Mouse (Mus musculus) left cerebral cortex, adult 11 months (tissue): ENCODE results near the gene Ier5.

Experiments used
- DNase-seq: peaks from one replicate; pipeline ENCODE4 v3.0.0; 2022; ENCODE audit warnings: low spot score

Gene Ier5

DNA sequence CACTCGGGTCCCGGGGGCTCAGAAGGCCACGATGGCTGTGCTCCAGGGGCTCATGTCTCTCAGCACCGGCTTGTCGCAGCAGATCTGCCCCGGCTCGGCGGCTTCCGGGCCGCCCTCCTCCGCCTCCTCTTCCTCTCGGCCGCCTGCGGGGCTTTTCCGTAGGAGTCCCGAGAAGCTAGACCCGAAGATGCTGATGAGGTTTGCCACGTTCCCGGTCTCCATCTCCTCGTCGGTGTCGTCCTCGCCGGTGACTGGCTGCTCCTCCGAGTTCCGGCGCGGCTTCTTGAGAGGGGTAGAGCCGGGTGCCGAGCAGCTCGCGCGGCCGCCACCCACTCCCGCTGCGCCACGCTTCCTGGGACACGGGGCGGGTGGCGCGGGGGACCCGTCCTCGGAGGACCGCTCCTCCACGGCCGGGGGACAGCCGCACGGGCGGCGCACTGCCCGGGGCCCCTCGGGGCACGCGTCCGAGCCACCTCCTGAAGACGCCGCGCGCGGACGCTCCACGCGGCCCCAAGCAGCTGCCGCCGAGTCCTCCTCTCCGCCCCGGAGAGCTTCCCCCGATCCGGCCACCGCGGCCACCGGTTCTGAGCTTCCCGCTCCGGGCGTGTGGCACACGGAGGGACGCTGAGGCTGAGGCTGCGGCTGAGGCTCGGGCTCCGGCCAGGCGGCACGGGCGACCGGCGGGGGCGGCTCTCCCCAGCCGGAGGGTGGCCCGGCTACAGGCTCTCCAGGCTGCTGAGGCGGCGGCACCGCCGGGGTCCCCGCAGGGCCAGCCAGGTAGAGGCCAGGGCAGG, 753 bp downstream of the Ier5 start:
- no peak for DNase-seq

DNA sequence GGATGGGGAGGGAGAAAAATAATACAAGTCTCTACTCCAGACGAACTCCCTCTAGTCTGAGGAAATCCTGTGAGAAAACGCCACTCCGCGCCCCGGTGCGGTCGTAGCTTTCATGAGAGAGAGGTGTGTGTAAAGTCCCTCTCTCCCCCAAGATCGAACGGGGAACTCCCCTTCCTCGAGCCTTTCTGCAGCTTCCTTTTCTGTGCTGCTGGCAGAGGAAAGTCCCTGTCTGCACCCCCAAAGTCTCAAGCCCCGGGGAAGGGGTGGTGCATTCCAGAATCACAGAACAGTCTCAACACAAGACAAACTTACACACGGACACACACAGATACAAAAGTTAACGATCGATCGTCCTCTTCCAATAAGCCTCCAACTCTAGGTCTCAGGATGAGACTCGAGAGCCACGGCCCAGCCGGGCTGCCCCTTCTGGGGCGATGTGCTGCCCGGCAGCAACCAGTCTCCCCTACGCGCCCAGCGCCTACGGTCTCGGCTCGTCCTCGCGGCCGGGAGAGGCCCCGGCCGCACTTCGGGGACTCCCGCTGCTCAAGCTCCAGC, 1.4 kb downstream of the Ier5 start:
- DNase-seq, result no peak

DNA sequence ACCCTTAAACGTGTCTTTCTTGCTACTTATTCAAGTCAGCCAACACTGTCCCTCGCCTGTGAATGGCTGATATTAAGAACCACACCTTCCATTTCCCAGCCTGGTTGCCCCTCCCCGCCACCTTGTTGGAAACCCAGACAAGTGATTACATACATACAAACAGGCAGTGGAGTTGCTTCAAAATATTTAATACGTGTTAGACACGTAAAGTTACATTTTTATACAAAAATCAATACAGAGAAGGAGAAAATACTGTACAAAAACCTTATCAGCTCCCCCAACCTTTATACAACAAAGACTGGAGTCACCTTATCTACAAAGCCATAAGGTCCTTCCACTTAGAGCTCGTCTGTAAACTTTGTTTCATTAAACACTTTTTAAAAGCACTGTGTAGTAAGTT, 2.1 kb downstream of the Ier5 start:
- no peak for DNase-seq

DNA sequence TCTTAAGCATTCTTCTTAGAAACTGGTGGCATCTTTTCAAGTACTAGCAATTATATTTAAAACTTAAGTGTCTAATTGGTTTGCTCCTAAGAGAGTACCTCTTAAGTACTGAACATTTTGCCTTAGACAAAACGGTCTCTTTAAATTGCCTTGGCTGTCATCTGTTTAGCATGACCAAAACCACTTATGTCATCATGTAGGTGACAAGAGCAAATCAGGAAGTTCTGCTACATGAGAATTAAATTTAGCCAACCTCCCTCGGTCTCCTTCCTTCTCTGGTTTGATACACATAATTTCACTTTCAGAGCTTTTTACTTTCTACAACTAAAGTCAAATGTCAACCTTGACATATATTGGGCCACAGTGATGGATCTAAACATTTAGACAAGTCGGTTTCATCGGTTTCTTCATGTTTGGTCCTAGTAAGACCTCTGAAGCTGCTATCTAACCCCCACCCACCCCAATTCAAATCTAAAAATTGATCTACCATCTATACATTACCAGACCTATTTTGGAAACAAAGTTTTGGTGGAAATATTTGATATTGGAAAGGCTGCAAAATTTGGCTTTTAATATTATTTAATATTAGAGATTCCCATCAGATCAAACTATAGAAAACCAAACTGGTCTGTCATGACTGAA, 2.7 kb downstream of the Ier5 start:
- no peak for DNase-seq

DNA sequence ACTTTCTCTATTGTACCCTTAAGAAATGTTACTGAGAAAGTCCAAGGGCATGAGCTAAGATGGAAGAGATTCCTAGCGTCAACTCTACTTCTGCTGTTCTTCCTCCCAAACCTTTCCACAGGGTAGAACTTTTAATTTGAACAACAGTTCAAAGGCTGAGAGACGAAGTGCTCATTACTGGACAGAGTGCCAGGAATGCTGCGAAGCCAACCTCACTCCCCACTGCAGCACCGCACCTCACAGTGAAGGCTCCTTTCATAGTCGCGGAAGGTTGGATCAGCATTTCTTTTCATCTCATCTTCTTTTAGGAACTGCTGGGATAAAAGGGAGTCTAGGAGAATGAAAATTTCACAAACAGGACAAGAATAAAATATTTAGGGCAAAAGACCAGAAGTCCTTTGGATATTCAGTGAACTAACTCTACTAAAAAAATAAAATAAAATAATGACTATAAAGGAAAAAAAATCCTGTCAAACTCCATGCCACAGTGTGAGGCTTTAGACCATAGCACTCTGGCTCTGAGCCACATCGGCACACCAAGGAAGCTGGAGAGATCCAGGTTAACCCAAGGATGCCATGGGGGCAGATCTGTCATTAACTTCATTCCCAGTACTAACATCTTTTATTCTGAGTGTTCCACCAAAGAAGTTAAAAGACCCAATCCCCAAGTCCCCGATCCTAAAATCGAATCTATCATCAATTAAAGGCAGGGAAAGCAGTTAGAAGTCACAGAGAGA, 5.3 kb downstream of the Ier5 start:
- no peak for DNase-seq

DNA sequence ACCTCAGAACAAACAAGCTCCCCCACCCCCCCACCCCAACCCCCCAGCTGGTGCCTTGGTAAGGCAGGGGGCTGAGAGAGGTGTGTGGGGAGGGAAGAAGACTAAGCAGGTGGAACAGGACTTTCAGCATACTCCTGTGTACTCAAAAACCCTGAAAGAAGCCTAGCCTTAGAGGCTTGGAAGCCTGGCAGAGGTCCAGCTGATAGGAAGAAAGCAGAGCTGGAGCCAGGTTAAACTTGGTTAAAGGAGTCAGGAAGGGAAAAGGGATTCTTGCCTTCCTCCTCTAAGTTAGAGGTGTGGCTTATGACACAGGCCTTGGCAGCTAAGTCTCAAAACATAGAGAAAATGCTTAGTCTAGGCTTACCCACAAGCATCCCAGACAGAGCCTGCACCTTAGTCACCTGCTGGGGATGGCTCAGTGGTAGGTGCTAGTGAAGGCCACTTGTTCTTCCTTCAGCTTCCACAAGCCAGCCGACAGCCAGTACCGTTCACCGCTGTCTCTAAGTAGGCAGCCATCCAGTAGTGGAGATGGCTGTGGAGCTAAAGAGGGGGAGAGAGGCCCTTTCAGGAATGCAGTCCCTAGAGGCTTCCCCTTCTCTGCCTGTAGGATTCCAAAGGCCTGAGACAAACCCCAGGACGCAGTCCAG, 6.2 kb downstream of the Ier5 start:
- DNase-seq, result no peak

DNA sequence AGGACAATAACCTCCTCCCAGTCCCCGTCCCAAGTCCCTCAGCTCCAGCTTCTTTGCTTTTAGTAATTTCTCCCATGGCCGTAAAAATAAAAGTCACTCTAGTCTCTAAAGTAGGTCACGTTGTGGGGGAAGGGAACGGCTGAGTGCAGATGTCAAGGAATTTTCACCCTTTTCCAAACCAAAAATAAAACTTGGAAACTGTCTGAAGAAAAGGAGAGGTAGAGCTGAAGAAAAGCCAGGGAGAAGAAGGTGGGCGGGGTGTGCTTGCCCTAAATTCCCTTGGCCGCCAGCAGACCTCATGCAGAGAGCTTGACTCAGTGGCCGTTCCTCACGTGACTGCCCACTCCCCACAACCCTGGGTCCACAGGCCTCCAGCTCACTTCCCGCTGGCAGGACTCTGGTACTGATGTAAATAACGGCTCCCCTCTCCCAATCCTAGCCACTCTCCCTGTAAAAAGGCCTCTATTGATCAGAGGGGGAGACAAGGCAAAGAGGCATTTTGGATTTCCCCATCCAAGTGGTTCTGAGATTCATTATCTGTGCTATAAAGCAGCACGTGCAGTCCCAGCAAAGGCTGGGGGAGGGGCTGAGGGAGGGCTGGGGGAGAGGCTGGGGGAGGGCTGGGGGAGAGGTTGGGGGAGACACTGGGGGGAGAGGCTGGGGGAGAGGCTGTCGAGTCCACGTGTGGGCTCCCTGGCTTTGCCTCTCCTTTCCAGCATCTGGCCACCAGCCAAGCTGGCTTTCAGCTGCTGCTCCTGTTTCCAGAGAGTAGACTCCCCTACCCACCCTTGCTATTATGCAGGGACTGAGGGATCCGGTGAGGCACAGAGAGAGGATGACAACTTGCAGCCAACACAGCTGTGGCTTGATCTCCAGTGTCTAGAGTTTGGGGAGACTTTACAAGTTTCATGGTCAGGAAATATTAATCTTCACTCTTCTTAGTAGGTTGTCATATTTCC, 7.3 kb downstream of the Ier5 start:
- DNase-seq, result no peak

DNA sequence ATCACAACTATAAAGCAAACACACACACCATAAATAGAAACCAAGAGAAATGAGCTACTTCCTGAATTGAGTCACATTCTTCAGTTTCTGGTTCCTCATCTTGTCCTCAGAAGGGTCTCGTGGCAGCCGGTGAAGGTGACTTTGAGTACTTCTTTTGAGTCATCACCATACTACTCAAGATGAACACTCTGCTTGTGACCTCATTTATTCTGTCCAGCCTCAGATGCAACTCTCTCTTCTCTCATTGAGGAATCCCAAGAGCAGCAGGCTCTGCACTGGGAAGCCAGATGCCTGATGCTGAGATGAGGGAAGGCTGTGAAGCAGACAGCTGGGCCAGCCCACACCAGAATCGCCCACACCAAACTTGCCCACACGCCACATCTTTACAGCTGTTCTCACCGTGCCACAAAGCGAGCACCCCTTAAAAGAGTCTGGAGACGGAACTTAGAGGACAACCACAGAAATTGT, 8.0 kb downstream of the Ier5 start:
- no peak for DNase-seq

DNA sequence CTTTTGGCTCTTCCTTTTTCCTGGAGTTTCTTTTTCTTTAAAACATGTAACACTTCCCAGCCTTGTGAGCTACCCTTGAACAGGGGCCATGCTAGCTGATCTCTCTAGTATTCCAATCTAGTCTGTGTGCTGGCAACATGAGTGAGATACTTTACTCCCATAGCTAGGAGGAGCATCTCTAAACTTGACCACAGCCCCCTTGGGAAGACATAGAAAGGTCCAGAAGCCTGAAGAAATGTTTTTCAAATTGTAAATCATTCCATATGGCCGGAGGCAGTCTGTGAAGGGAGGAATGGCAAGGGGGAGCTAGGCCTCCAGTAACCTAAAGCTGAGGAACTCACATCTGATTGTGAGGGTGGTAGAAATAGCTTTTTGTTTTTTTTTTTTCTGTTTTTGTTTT, 8.7 kb downstream of the Ier5 start:
- no peak for DNase-seq

DNA sequence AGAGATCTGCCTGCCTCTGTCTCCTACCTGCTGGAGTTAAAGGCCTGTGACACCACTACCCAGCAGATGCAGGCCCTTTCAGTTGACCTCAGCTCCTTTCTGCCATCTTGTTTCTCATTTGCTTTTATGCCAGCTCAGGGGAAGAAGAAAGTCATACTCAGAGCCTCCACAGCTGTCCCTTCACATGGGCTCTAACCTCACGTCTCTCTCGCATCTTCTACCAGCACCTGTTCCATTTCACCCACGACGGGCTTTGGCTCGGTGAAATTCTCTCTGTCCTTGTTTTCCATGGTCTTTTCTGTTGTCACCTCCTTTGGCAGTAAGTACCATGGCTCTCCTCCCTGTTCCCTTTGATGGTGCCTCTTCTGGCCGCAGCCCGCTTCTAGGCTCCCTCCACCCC, 9.1 kb downstream of the Ier5 start:
- DNase-seq, result no peak

DNA sequence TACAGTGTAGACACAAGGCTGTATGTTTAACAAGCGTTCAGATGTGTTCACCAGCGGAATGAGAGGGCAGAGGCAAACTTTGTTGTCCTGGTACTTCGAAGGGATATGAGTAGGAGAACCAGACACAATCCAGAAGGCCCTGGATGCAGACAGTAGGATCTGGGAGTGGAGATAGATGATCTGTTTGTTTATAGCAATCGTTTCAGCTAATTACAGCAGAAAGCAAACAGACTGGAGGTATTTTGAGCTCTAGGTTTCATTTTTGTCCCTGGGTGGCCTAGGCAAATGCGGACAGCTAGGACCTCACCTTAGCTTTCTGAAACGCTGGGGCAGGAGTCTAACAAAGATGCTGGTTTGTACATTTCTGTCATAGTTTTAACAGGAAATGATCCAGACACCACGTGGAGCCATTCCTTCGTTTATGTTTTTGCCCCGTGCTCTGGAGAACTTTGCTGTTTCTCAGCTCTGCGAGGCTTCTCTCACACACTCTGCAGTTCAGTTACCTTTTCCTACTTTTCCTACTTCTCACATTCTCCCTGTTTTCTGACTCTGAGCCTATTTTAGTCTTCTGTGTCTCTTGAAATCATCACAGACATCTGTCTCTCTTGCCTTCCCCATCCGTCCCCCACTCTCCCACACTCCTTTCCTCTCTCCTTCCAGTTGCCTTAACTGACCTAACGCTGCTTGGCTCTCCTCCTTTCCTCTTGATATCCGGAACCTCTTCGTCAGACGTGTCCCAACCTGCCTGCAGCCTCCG, 10.4 kb downstream of the Ier5 start:
- DNase-seq, result no peak

DNA sequence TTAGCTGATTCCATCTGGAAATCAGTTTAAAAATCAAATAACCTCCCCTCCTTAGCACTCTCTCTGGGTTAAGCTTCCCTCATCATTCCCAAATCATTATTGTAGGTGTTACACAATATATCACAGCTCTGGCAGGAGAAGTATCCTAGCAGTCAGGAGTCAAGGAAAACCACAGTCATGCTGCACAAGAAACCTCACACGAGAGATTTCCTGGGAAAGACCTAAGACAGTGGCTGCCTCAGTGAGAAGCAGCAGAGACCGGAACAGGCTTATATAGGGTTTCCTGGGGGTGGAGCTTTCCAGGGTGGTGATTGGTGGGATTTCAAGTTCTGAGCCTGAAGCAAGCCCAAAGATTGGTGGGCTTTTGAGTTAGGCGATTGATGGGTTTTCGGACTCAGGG, 11.4 kb downstream of the Ier5 start:
- DNase-seq, result no peak

DNA sequence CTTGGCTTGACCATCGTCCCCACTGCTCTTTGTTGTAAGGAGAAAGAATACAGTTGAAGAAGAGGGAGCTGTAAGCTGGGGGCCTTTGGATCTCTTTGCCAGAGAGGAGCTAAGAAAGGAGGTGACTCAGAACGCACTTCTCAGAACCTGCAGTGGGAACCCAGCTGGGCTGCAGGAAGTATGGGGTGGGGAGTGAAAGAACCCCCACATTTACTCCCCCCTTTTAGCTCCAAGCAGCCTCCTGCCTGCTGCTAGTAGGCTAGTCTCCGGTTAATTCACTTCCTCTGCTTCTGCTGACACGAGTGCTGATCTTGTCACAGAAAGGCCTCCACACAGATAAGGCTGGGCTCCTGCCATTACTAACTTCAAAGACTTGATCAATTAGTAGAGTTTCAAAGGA, 12.5 kb downstream of the Ier5 start:
- no peak for DNase-seq

DNA sequence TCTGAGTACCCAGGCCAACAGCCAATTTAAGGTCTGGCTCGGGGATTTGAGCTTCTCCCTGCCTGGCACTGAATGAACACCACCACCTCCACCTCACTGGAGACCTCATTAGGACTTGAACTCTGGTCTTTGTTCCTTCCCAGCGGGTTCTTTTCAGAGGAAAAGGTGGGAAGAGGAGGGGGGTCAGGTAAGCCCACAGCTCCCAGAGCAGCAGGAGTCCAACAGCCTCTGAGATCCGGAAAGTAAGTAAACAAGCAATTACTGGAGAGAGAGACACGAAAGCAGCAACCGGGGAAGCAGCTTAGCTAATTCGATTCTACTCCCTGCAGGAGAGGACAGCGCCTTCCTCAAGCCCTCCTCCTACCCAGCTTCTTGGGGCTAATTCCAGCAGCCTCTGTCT, 13.0 kb downstream of the Ier5 start:
- DNase-seq, result no peak

DNA sequence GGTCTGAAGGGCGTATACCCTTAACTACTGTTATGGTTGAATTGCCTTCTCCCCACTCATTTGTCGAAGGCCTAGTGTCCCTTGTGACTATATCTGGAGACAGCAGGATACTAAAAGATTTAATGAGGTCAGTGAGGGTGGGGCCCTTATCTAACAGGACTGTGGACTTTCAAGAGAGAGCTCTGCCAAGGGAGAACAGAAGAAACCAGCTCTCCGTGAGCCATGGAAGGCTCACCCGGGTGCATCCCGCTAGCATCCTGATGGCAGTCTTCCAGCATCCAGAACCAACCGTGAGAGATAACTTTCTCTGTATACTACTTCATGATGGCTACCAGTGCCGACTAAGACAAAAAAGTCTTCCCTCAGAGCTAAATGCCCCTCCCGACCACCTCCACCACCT, 14.6 kb downstream of the Ier5 start:
- no peak for DNase-seq

DNA sequence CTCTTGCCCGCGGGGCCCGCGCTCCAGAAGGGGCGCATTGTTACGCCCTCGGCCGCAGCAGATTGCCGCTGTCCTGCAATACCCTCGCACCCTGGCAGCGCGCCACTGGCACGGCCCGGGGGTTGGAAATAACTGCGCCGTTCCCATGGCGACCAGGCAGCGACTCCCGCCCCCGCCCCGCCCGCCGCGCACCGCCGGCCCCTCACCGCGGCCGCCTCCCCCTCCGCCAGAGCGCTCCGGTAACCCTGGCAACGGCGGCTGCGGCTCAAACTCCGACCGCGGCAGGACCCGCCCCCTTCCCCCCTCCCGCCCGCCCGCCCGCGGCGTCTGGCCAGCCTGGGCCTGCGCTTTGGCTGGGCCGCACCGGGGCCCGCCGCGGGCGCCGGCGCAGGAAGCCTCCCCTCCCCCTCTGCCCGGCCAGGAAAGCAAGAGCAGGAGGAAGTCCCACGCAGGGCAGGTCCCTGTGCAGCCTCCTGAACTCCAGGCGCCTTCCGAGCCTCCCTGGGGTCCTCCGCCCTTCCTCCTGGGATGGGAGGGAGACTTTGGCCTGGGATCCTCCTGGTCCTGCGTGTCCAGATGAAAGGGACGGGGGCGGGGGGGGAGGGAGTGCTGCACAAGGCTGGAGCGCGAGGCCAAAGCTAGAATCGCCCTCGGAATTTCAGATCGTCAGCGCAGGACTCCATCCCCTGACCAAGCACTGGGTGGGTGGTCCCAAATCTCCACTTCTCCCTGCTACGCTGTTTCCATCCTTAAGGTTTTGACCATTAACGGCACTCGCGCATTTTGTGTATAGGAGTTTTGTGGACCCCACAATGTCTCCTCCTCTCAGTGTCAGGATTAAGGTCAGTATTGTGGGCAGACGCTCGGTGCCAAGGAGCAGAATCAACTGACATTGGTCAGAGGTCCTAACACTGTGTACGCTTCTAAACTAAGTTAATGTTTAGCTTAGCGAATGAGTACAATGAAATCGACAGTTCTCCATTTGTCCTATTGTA, 15.9 kb downstream of the Ier5 start:
- peak; percentile 86 for DNase-seq

DNA sequence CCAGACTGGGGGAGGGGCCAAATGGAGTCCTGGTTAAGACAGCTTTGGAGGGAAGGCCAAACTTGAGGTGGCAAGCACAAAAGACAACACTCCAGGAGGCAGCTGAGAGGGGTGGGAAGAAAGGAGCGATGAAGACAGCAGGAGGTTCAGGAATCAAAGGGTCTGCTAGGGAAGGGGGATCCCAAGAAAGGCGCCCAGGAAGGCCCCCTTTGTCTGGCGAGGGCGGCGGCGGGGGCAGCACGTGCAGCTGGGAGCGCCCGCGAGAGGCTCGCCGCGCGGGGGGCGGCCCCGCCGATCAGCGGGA, 16.5 kb downstream of the Ier5 start:
- no peak for DNase-seq

DNA sequence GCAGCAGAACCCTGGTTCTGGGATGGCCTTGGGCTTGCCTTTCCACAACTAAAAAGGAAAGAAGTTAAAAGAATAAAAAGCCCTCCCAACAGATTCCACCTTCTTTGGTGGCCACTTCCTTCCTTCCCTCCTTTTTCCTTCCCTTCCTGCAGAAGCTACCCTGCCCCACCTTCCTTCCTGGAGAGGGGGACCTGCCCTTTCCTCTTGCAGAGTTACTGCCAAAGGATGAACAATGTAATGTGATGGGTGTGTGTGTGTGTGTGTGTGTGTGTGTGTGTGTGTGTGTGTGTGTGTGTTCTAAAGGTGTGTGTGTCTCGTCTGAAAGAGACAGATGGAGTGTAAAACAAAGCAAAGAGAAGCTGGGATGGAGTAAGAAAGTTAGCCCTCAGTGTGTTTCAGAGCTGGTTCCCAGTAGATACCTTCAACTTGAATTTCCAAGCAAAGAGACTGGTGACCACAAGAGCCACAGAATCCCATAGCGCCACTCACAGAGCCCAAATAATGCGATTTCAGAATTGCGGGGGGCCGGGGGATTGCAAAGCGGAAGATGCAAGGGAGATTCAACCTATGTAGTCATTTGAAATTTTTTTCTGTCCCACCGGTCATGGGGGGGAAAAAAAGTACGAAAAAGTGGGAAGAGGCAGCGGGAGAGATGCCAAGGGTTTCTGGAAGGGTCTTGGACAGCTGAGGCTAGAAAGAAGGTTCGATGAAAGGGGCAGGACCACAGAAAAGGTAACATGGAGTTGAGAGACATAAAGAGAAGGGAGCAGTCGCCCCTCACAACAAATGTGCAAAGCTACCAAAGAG, 17.1 kb downstream of the Ier5 start:
- DNase-seq, result no peak
